Mouse (Mus musculus) CD4-positive, CD25-positive, alpha-beta regulatory T cell (primary cell): ENCODE measurements around the gene Olfr1535. TPM values are rescaled to one million over a fixed set of nuclear protein-coding genes. Genes with fewer than 3 reads are reported as not detected.

Experiments used
- polyA plus RNA-seq: library from polyadenylated mRNA; unstranded; fragments of 100-300 nt; shearing (Covaris generic); gene quantifications from one replicate; pipeline ENCODE4 v1.2.1, GENCODE M21; 2017

Olfr1535 gene
- not detected for polyA plus RNA-seq

GRCm38 (mm10) chr13:21559793-21560192 is at the start of gene Olfr1535:
Olfr1535 (minus strand) TSS chr13:21559893.

DNA sequence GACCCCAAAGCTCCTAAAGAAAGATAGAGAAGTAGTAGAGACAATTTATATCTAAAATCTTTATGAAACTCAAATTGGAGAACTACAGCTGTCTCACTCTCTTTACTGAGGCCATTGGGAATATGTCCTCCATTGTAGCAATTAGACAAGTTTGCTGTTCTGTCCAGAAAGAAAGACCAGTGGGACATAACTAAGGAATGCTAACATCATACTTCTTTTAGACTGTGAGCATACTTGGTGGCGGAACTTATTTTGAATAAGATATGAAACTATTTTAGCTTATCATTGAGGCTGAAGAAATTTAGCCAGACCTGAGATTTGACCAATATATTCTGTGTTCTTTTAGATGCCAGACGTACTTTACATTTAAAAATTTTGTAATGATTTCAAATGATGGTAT is 22.0 kb upstream of the Olfr1535 start, which contains the start of gene Olfr1364:
Gene Olfr1364, minus strand, starts transcription at position 101 of the 400 bp plus-strand sequence.

DNA sequence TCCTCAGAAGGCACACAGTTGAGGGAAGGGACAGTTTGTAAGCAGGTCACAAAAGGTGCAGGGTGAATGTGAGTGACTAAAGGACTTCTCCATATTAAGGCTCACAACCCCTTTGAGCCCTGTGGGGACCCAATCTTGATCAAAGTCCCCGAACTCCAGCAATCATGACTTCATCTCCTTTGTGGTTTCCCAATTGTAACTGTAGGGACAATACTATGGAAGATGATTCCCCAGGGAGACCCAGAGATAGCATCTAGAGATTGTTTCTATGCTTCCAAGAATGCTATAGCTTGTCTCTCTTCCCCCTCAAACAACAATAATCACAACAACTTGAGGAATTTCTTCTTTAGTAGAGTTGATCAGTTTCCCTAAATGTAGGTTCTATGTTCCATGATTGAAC is 17.0 kb downstream of the Olfr1535 start, which contains the start of gene Olfr1366:
Gene Olfr1366, minus strand, starts transcription at position 101 of the 400 bp plus-strand sequence.

GRCm38 (mm10) chr13:21530781-21531201 is 28.9 kb downstream of the Olfr1535 start, which contains the start of gene Zkscan8:
Zkscan8 (minus strand) TSS chr13:21531120.

Other genes with a start within 250 kb of the Olfr1535 start
- not detected for gene Gpx6, start 247.8 kb downstream of the Olfr1535 start, polyA plus RNA-seq
- gene Olfr1367, start 213.0 kb downstream of the Olfr1535 start, polyA plus RNA-seq, result not detected
- 11.1 TPM for gene Zscan12, start 197.1 kb downstream of the Olfr1535 start, polyA plus RNA-seq
- gene Zkscan3, start 157.1 kb downstream of the Olfr1535 start, polyA plus RNA-seq, result 65.3 TPM
- gene Pgbd1, start 118.8 kb downstream of the Olfr1535 start, polyA plus RNA-seq, result 0.51 TPM
- gene Zscan26, start 106.2 kb downstream of the Olfr1535 start, polyA plus RNA-seq, result 7.3 TPM
- gene Nkapl, start 91.4 kb downstream of the Olfr1535 start, polyA plus RNA-seq, result not detected
- gene Zkscan4, start 81.0 kb downstream of the Olfr1535 start, polyA plus RNA-seq, result 0.13 TPM
- not detected for gene Gm10065, start 80.5 kb downstream of the Olfr1535 start, polyA plus RNA-seq
- not detected for gene AK157302, start 64.7 kb downstream of the Olfr1535 start, polyA plus RNA-seq
- 8.7 TPM for gene Gm11273, start 58.5 kb downstream of the Olfr1535 start, polyA plus RNA-seq
- 7.3 TPM for gene Zkscan8, start 28.8 kb downstream of the Olfr1535 start, polyA plus RNA-seq
- gene Olfr1366, start 17.1 kb downstream of the Olfr1535 start, polyA plus RNA-seq, result not detected
- not detected for gene Olfr1364, start 21.9 kb upstream of the Olfr1535 start, polyA plus RNA-seq
- not detected for gene Olfr1362, start 54.1 kb upstream of the Olfr1535 start, polyA plus RNA-seq
- gene Olfr11, start 82.6 kb upstream of the Olfr1535 start, polyA plus RNA-seq, result not detected
- not detected for gene Olfr1361, start 103.5 kb upstream of the Olfr1535 start, polyA plus RNA-seq
- not detected for gene Olfr1360, start 117.5 kb upstream of the Olfr1535 start, polyA plus RNA-seq
- gene Olfr1359, start 138.2 kb upstream of the Olfr1535 start, polyA plus RNA-seq, result not detected
- gene Hist1h2bl, start 156.2 kb upstream of the Olfr1535 start, polyA plus RNA-seq, result 2.4 TPM
- 14.3 TPM for gene Hist1h2ai, start 156.5 kb upstream of the Olfr1535 start, polyA plus RNA-seq
- not detected for gene Hist1h3h, start 157.8 kb upstream of the Olfr1535 start, polyA plus RNA-seq
- 0.87 TPM for gene Hist1h2bm, start 162.2 kb upstream of the Olfr1535 start, polyA plus RNA-seq
- gene Hist1h4j, start 175.2 kb upstream of the Olfr1535 start, polyA plus RNA-seq, result 0.80 TPM
- gene Hist1h4k, start 190.6 kb upstream of the Olfr1535 start, polyA plus RNA-seq, result 8.1 TPM
- gene Hist1h2ak, start 193.9 kb upstream of the Olfr1535 start, polyA plus RNA-seq, result 1.6 TPM
- gene Hist1h2bn, start 194.2 kb upstream of the Olfr1535 start, polyA plus RNA-seq, result not detected
- 1.8 TPM for gene Hist1h1b, start 220.7 kb upstream of the Olfr1535 start, polyA plus RNA-seq
- gene Hist1h3i, start 223.5 kb upstream of the Olfr1535 start, polyA plus RNA-seq, result 1.1 TPM
- 0.99 TPM for gene Hist1h2an, start 227.3 kb upstream of the Olfr1535 start, polyA plus RNA-seq
- gene Hist1h2bp, start 227.6 kb upstream of the Olfr1535 start, polyA plus RNA-seq, result not detected